Mouse (Mus musculus) heart, embryonic 10.5 days (tissue): Measurements from ENCODE around the gene 4921504E06Rik. TPM values are rescaled to one million over a fixed set of nuclear protein-coding genes. Genes with fewer than 3 reads are reported as not detected.

Source experiments
- DNase-seq: peaks from one replicate; pipeline ENCODE4 v3.0.0-alpha.2; 2017; ENCODE audit warnings: low spot score
- H3K27ac ChIP-seq: fragments of 300-500 bp; sonication (generic); 2 replicates; pipeline ENCODE4 v1.5.1; 2016; ENCODE audit warnings: mild to moderate bottlenecking
- H3K27me3 ChIP-seq: fragments of 300-500 bp; sonication (generic); 2 replicates; pipeline ENCODE4 v1.6.1; 2016; ENCODE audit warnings: mild to moderate bottlenecking; ENCODE audit not compliant: poor library complexity, insufficient read depth, severe bottlenecking
- H3K36me3 ChIP-seq: fragments of 300-500 bp; sonication (generic); 2 replicates; pipeline ENCODE4 v1.6.1; 2016; ENCODE audit warnings: mild to moderate bottlenecking, moderate library complexity
- H3K4me1 ChIP-seq: fragments of 300-500 bp; sonication (generic); 2 replicates; pipeline ENCODE4 v1.6.1; 2016; ENCODE audit warnings: mild to moderate bottlenecking
- H3K4me3 ChIP-seq: fragments of 300-500 bp; sonication (generic); 2 replicates; pipeline ENCODE4 v1.5.1; 2016; ENCODE audit warnings: mild to moderate bottlenecking, moderate library complexity
- H3K9me3 ChIP-seq: fragments of 300-500 bp; sonication (generic); 2 replicates; pipeline ENCODE4 v1.6.1; 2016; ENCODE audit warnings: mild to moderate bottlenecking, moderate library complexity
- WGBS: fragments of 180-500 bp; shearing (Covaris S2); methylation state at CpG from one replicate; pipeline ENCODE4 v1.1.7; 2016; 5-methylcytosine and 5-hydroxymethylcytosine counted together
- polyA plus RNA-seq: library from polyadenylated mRNA; unstranded; fragments of >200 nt; fragmentation: Nextera tagmentation; extraction: Ambion mirVana; gene quantifications from 2 replicates; pipeline ENCODE4 v1.2.1, GENCODE M21; 2016

The 4921504E06Rik gene
- polyA plus RNA-seq, 1 experiment from 2014 or later, result not detected

DNA sequence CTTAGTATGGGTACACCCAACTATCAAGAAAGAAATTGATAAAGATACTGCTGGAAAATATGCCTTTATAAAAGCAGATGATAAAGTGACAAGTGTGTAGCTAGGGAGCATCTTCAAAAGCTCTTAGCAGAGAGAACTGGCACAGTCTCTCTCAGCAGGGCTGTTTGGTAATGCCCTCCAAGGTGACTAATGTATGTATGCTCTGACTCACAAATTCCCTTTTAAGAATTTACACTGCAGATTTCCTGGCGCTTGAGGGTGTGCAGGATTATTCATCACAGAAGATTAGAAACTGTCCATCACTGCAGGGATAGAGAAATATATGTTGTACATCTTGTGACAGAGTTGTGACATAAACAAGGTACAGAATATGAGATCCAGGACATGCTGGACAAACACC lies 12.8 kb downstream of the 4921504E06Rik start:
- Histone ChIP-seq H3K27me3 (no peaks in the 10 kb centered on the region), H3K27ac (no peak overlapping the region), H3K36me3 (no peaks in the 10 kb centered on the region), H3K9me3 (no peaks in the 10 kb centered on the region), H3K4me3 (no peak overlapping the region), H3K4me1 (no peaks in the 10 kb centered on the region)
- 70% methylated on average over 1 of the region's 1 CpGs for WGBS
- no peak for DNase-seq

DNA sequence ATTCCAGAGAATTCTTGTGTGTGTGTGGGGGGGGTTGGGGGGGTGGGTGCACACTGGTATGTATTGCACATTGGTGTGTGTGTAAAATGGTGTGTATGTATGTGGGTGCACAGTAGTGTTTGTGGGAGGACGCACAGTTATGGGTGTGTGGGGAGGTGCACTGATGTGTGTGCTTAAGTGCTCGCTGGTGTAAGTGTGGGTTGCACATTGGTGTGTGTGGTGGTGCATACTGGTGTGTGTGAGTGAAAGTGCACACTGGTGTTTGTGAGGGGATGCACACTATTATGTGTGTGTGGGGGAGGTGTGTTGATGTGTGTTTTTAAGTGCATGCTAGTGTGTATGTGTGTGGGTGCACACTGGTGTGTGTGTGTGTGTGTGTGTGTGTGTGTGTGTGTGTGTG lies 24.3 kb downstream of the 4921504E06Rik start:
- 78% methylated on average over 2 of the region's 2 CpGs for WGBS
- DNase-seq, result no peak
- Histone ChIP-seq H3K9me3 (no peaks in the 10 kb centered on the region), H3K4me1 (no peaks in the 10 kb centered on the region), H3K4me3 (no peak overlapping the region), H3K27me3 (no peaks in the 10 kb centered on the region), H3K27ac (no peak overlapping the region), H3K36me3 (no peaks in the 10 kb centered on the region)

DNA sequence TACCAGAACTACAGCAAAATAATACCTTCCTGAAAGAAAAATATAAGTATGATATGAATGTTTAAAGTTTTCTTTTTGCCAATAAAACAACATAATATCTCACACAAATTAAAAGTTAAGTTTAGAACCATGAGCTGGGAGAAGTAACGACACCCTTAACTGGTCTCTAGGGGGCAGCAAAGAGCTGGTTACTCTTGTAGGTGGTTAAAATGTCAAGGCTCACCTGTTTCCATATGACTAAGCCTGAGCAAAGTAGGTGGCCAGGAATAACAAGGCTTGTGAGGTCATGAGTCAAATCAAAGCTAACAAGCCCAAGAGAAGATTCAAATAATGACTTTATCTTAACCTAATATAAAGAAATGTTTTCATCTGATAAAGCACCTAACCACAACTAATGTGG lies 24.9 kb downstream of the 4921504E06Rik start:
- 0% methylated on average over 1 of the region's 1 CpGs for WGBS
- no peaks in the 10 kb centered on the region for H3K36me3 ChIP-seq
- no peak overlapping the region for H3K4me3 ChIP-seq
- no peaks in the 10 kb centered on the region for H3K27me3 ChIP-seq
- no peaks in the 10 kb centered on the region for H3K4me1 ChIP-seq
- DNase-seq, result no peak
- H3K9me3 ChIP-seq, result no peaks in the 10 kb centered on the region
- H3K27ac ChIP-seq, result no peak overlapping the region

DNA sequence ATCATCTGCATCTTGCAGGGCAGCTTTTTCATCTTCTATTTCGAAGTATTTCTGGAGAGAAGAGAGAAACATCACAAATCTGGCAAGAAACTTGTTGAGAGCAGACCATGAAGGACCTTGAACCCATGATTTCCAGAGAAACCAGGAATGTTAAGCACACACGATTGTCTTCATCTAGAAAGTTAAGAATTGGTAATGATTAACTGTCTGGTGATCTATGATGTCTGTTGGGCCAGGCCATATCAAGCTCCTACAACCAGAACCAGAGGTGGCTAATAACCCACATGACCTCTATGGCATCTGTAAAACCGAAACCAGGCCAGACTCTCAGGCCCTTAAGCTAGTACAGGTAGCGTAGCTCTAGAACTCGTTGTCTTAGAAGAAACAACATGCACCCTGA lies 29.6 kb downstream of the 4921504E06Rik start:
- H3K27me3 ChIP-seq, result peaks cover 7% of the 10 kb centered on the region; the same call in 1 of the 2 replicates
- H3K4me3 ChIP-seq, result no peak overlapping the region
- no peak for DNase-seq
- H3K4me1 ChIP-seq, result no peaks in the 10 kb centered on the region
- H3K9me3 ChIP-seq, result no peaks in the 10 kb centered on the region
- 77% methylated on average over 5 of the region's 5 CpGs for WGBS
- no peak overlapping the region for H3K27ac ChIP-seq
- no peaks in the 10 kb centered on the region for H3K36me3 ChIP-seq

DNA sequence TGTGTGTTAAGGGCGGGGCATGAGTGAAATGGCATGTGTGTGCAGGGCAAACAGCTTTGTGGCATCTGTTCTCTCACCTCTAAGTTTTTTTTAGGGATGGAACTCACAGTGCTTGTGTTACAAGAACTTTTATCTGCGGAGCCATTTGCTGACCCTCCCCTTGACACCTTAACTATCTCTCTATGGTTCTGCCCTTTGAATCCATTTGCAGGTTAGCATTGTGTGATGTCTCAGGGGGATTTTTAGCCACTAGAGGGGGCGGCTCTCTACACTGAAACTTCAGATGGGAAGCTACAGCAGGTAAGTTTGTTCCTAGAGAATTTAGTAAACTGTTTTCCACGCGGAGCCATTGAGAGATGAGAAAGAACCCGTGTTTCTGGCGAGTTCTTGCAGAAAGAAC lies 32.1 kb downstream of the 4921504E06Rik start:
- no peak for DNase-seq

DNA sequence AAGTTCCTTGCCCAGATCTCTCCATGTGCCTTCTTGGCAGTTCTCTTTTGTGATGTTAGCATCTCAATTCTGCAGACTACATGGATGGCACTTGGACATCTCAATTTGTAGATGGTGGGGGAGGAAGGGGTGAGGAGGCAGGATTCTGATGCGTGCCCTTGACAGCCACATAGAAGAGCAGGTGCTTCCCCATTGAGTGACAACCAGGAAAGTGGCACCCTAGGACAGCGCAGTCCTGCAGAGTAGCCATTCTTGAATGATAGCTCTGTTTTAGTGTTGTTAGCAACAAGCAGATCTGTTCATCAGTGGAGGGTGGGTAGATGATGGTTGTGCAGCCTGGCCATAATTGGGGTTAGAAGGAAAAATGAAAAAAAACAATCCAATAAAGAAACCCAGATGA lies 33.1 kb downstream of the 4921504E06Rik start:
- WGBS, result 73% methylated on average over 2 of the region's 2 CpGs
- Histone ChIP-seq H3K9me3 (no peaks in the 10 kb centered on the region), H3K4me1 (no peaks in the 10 kb centered on the region), H3K4me3 (no peak overlapping the region), H3K27me3 (peaks cover 11% of the 10 kb centered on the region), H3K27ac (no peak overlapping the region), H3K36me3 (no peaks in the 10 kb centered on the region)
- DNase-seq, result no peak

More for the DNA sequence above, 32.1 kb downstream of the 4921504E06Rik start:
- WGBS, result 25% methylated on average over 7 of the region's 7 CpGs
- Histone ChIP-seq H3K36me3 (no peaks in the 10 kb centered on the region), H3K27me3 (peaks cover 11% of the 10 kb centered on the region), H3K4me3 (no peak overlapping the region), H3K9me3 (no peaks in the 10 kb centered on the region), H3K27ac (no peak overlapping the region), H3K4me1 (no peaks in the 10 kb centered on the region)

DNA sequence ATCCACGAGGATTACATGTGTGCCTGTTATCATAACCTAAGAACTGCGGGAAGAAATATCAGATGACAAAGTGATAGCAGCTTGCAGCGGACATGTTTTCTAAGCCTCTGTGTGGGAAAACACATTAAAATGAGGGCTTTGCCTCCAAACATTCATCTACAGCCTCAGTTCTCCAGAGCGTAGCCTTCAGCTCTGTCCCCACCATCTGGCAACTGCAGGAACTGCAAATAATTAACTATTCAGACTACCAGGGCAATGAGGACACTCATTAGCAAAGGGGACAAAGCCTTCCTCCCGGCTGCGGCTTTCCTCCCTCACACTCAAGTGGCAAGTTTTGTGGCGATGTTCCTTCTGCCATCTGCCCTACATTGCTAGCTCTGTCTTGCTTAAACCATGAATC lies 33.9 kb downstream of the 4921504E06Rik start:
- Histone ChIP-seq H3K4me3 (no peak overlapping the region), H3K4me1 (no peaks in the 10 kb centered on the region), H3K27ac (no peak overlapping the region), H3K9me3 (no peaks in the 10 kb centered on the region), H3K36me3 (no peaks in the 10 kb centered on the region), H3K27me3 (peaks cover 11% of the 10 kb centered on the region)
- no peak for DNase-seq
- 10% methylated on average over 7 of the region's 7 CpGs for WGBS

DNA sequence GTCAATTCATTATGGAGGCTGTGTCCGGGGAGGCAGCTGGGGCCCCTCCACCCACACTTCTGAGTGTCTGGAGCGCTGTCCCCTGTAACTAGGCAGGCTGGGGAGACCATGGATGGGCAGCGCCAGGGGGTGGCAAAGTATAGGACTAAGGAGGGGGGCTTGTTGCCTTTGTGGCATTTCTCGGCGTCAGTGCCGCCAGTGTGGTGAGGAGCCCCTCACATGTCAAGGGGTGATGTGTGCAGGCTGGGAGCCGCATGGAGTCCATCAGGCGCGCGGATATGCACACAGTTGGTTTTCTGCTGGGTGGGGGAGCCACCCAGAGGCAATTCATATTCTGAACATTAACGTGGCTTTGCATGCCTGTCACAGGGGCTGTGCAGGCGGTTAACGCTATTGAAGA lies 35.8 kb downstream of the 4921504E06Rik start:
- no peak overlapping the region for H3K4me3 ChIP-seq
- H3K27me3 ChIP-seq, result peaks cover 11% of the 10 kb centered on the region
- H3K27ac ChIP-seq, result no peak overlapping the region
- no peaks in the 10 kb centered on the region for H3K36me3 ChIP-seq
- no peak for DNase-seq
- H3K9me3 ChIP-seq, result no peaks in the 10 kb centered on the region
- H3K4me1 ChIP-seq, result no peaks in the 10 kb centered on the region
- 56% methylated on average over 13 of the region's 13 CpGs for WGBS

DNA sequence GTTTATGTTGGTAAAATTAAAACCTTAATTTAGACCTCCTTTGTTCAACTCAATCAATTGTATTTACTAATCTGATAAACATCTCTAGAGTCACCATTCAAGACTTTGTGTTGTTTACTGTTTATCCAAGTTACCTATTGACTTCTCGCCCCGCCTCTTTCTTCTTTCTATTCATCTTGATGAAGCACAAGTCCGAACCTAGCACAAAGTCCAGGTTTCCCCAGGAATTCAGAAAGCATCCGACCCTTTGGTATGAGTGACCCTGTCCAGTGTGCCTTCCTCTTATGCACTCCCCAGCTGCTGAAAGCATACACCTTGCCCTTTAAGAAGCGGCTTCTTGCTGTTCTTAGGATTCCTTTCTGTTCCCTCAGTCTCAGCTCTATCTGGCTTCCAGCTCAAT lies 41.3 kb downstream of the 4921504E06Rik start:
- no peaks in the 10 kb centered on the region for H3K4me1 ChIP-seq
- H3K27ac ChIP-seq, result no peak overlapping the region
- H3K4me3 ChIP-seq, result no peak overlapping the region
- 71% methylated on average over 5 of the region's 5 CpGs for WGBS
- DNase-seq, result no peak
- H3K9me3 ChIP-seq, result no peaks in the 10 kb centered on the region
- no peaks in the 10 kb centered on the region for H3K27me3 ChIP-seq
- no peaks in the 10 kb centered on the region for H3K36me3 ChIP-seq

DNA sequence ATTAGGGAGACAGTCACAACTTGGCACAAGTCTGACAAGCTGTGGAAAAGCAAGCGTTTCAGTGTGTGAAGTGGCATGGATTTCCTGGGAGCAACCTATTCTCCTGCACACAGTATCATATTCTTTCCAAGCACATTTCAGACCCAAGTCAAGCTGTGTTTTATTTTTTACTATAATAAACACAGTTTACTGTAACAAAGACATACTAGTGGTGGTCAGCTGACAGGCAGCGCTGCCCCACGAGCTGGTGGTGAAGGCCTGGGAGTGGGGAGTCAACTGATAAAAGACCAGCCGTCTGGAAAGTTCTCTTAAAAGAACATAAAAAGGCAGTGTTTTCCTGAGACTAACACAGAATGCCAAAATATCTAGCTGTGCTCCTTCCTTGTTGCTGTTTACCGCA lies 42.7 kb downstream of the 4921504E06Rik start:
- Histone ChIP-seq H3K27ac (no peak overlapping the region), H3K36me3 (no peaks in the 10 kb centered on the region), H3K4me3 (no peak overlapping the region), H3K27me3 (no peaks in the 10 kb centered on the region), H3K4me1 (no peaks in the 10 kb centered on the region), H3K9me3 (no peaks in the 10 kb centered on the region)
- DNase-seq, result no peak
- WGBS, result 48% methylated on average over 5 of the region's 5 CpGs

DNA sequence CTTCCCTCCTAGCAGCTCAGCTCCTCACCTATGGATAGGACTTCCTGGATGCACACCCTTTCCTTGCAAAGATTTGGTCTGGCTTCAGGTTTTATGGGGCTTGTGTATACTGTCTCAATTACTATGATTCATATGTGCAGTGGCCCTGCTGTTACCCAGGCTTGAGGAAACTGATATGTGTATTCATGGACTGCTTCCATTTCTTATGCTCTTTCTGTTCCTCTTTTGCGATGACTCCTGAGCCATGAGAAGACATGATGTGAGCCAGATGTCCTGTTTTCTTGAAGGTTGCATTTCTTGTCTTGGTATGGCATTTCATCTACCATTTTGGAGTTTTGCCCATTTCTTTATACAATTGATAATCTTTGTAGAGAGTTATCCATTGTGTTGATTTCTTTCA lies 48.0 kb downstream of the 4921504E06Rik start:
- Histone ChIP-seq H3K27ac (no peak overlapping the region), H3K27me3 (no peaks in the 10 kb centered on the region), H3K4me3 (no peak overlapping the region), H3K4me1 (no peaks in the 10 kb centered on the region), H3K9me3 (no peaks in the 10 kb centered on the region), H3K36me3 (no peaks in the 10 kb centered on the region)
- 98% methylated on average over 1 of the region's 1 CpGs for WGBS
- no peak for DNase-seq

DNA sequence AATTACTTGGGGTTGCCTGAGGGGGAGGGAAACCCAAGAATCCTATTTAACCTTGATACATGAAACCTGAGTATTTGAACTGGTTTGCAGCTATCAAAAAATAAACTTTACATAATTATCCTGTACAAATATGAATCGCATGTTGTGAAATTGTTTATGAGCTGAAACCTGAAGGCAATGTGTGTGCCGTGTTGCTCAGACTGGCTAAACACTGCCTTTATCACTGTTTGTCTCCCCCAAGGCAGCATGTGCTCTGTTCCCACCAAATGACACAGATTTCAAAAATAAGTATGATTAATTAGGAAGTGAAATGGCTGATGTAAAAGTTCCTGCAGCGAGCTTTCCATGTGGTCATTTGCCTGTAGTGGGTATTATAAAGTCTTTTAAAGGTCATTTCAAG lies 63.5 kb downstream of the 4921504E06Rik start:
- Histone ChIP-seq H3K4me1 (no peaks in the 10 kb centered on the region), H3K9me3 (no peaks in the 10 kb centered on the region), H3K27me3 (no peaks in the 10 kb centered on the region), H3K36me3 (no peaks in the 10 kb centered on the region), H3K4me3 (no peak overlapping the region), H3K27ac (no peak overlapping the region)
- WGBS, result 70% methylated on average over 3 of the region's 3 CpGs
- DNase-seq, result no peak

DNA sequence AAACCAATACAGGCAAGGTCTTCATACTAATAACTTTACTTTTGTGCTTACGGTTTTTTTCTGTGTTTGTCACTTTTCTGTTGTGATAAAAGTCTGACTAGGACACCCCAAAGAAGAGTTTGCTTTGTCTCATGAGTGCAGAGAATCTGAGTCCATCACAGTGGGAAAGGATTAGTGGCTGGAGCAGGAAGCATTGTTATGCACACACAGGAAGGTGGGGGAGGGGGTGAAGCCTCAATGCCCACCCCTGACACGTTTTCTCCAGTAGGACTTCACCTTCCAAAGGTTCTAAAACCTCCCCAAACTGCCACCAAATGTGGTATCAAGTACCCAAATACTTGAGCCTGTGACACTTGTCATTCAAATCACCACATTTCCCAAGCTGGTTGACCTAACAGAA lies 91.8 kb downstream of the 4921504E06Rik start:
- Histone ChIP-seq H3K27me3 (peaks cover 17% of the 10 kb centered on the region), H3K4me3 (no peak overlapping the region), H3K36me3 (no peaks in the 10 kb centered on the region), H3K9me3 (no peaks in the 10 kb centered on the region), H3K27ac (no peak overlapping the region), H3K4me1 (no peaks in the 10 kb centered on the region)
- WGBS, result 36% methylated on average over 2 of the region's 2 CpGs
- DNase-seq, result no peak

DNA sequence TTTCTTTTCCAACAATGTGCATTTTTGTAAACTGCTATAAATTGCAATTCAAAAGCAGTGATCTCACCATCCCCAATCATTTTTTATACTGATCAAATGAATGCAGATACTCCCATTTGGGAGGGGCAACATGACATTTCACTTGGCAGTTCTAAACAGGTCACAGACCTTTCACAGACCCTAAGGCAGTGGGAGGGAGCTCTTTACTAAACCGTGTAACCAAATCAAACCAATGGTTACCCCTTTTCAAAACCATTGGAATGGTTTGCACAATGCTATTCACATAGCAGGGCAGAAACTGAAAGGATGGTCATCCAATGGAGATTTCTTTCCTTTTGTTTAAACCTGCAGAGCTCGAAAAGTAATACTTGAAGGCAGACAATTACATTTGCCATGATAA lies 94.9 kb downstream of the 4921504E06Rik start:
- H3K27ac ChIP-seq, result no peak overlapping the region
- no peaks in the 10 kb centered on the region for H3K36me3 ChIP-seq
- no peak for DNase-seq
- no peaks in the 10 kb centered on the region for H3K4me1 ChIP-seq
- H3K4me3 ChIP-seq, result no peak overlapping the region
- 54% methylated on average over 2 of the region's 2 CpGs for WGBS
- H3K9me3 ChIP-seq, result no peaks in the 10 kb centered on the region
- H3K27me3 ChIP-seq, result peaks cover 49% of the 10 kb centered on the region
